Mouse (Mus musculus) heart, adult 2 months (tissue): ENCODE results near the gene 4932438H23Rik.

Experiments used
- CTCF ChIP-seq: fragments of 200-600 bp; IDR thresholded peaks from 2 replicates; pipeline ENCODE4 v1.8.1; 2022; ENCODE audit warnings: antibody characterized with exemption, mild to moderate bottlenecking, moderate library complexity
- POLR2A ChIP-seq: fragments of 200-500 bp; IDR thresholded peaks from 2 replicates; pipeline ENCODE4 v1.6.1; 2011; ENCODE audit warnings: mild to moderate bottlenecking, low read depth, low read length, control low read depth; ENCODE audit not compliant: insufficient read depth

GRCm38 (mm10) chr16:91067122-91067521 is 27.8 kb downstream of the 4932438H23Rik start:
- TF ChIP-seq CTCF (no peak), POLR2A (no peak)
